8 mouse cellular contexts compared by ENCODE assay signal in the genomic region with DNA sequence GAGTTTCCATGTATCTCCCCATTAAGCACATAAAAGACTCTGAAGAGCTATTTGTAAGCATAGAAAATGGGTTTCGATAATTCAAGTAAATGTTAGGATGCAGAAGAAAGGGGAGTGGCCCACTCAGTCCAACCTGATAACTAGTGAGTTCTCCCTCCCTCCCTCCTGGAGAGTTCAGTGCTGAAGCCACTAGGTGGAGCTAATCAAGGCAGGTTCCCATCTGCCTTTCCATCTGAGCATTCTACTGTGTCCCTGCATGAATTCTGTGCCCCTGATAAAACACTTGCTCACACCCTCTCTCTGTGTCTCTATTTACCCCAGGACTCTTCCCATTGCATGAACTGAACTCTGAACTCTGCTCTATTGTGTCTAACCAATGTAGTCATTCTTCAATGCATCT. TPM values are rescaled to one million over a fixed set of nuclear protein-coding genes. Genes with fewer than 3 reads are reported as not detected.
DNase-seq lines count a peak whose midpoint lies in the region; ATAC-seq and TF ChIP-seq lines count a peak whose summit lies in the region.
"Had no signal": no experiment of that assay in that cellular context is flagged by ENCODE, and none has a peak within 500 bp of the region (broad histone marks: within the 10 kb centered on the region; RNA-seq: fewer than 3 reads in every experiment).

No protein-coding gene starts in this region.

- no peaks in the 10 kb centered on the region for H3K9me3 ChIP-seq in kidney, embryonic 16.5 days (ENCODE audit: low read length)
- no peaks in the 10 kb centered on the region for H3K9me3 ChIP-seq in E14TG2a.4 (ENCODE audit: low read length)
- H3K9me3 ChIP-seq in intestine, embryonic 15.5 days: no peaks in the 10 kb centered on the region
- H3K9me3 ChIP-seq: embryonic facial prominence, embryonic 15.5 days had no signal

- peak; percentile 50 for TF ChIP-seq CTCF in E14TG2a.4 (conservative IDR thresholded peaks at IDR 0.05; ENCODE audit: low read length)

- no peak; the same call in 1 of the 2 replicates for ATAC-seq in kidney, embryonic 16.5 days (ENCODE audit: low FRiP score, low TSS enrichment)
- peak; percentile 30; the same call in 1 of the 2 replicates for ATAC-seq in granulocyte monocyte progenitor cell, adult 5-6 weeks (replicated peaks; ENCODE audit: poor library complexity, severe bottlenecking)
- ATAC-seq in intestine, embryonic 15.5 days: no peak

- no peak overlapping the region for H3K9ac ChIP-seq in kidney, embryonic 16.5 days (replicated peaks; ENCODE audit: low read length)
- no peak overlapping the region for H3K9ac ChIP-seq in intestine, embryonic 15.5 days
- H3K9ac ChIP-seq: embryonic facial prominence, embryonic 15.5 days had no signal

- H3K27ac ChIP-seq in kidney, embryonic 16.5 days (ENCODE audit: low read length): no peak overlapping the region
- H3K27ac ChIP-seq in intestine, embryonic 15.5 days: no peak overlapping the region
- H3K27ac ChIP-seq: embryonic facial prominence, embryonic 15.5 days had no signal

- no peaks in the 10 kb centered on the region for H3K27me3 ChIP-seq in kidney, embryonic 16.5 days (ENCODE audit: insufficient read depth, low read length)
- no peaks in the 10 kb centered on the region for H3K27me3 ChIP-seq in E14TG2a.4 (ENCODE audit: insufficient read depth, low read length)
- H3K27me3 ChIP-seq in intestine, embryonic 15.5 days (replicated peaks): no peaks in the 10 kb centered on the region
- H3K27me3 ChIP-seq: embryonic facial prominence, embryonic 15.5 days had no signal

- H3K4me1 ChIP-seq in kidney, embryonic 16.5 days (ENCODE audit: insufficient read depth, low read length): no peaks in the 10 kb centered on the region
- H3K4me1 ChIP-seq in E14TG2a.4 (replicated peaks; ENCODE audit: low read depth, low read length): no peaks in the 10 kb centered on the region
- no peaks in the 10 kb centered on the region for H3K4me1 ChIP-seq in intestine, embryonic 15.5 days (replicated peaks)
- H3K4me1 ChIP-seq: embryonic facial prominence, embryonic 15.5 days had no signal

- no peaks in the 10 kb centered on the region for H3K36me3 ChIP-seq in kidney, embryonic 16.5 days (ENCODE audit: insufficient read depth, low read length)
- H3K36me3 ChIP-seq in E14TG2a.4 (ENCODE audit: insufficient read depth, low read length): no peaks in the 10 kb centered on the region
- no peaks in the 10 kb centered on the region for H3K36me3 ChIP-seq in intestine, embryonic 15.5 days
- H3K36me3 ChIP-seq: embryonic facial prominence, embryonic 15.5 days had no signal

- DNase-seq in kidney, adult 9 months: peak; percentile 3
- DNase-seq in 3T3-L1 (ENCODE audit: low read depth, low spot score): peak; percentile 38
- peak; percentile 11 for DNase-seq in thymus, postnatal 25 days

- no peak overlapping the region for H3K4me3 ChIP-seq in kidney, embryonic 16.5 days (ENCODE audit: low read length)
- no peak overlapping the region for H3K4me3 ChIP-seq in E14TG2a.4 (replicated peaks; ENCODE audit: low read length)
- no peak overlapping the region for H3K4me3 ChIP-seq in intestine, embryonic 15.5 days (replicated peaks)
- H3K4me3 ChIP-seq: embryonic facial prominence, embryonic 15.5 days had no signal

- no peak overlapping the region for H3K4me2 ChIP-seq in kidney, embryonic 16.5 days (replicated peaks; ENCODE audit: low read depth, low read length)
- H3K4me2 ChIP-seq in intestine, embryonic 15.5 days (replicated peaks): no peak overlapping the region
- H3K4me2 ChIP-seq: embryonic facial prominence, embryonic 15.5 days had no signal

- 46% methylated on average over 1 of the region's 1 CpGs for WGBS in kidney, embryonic 16.5 days
- WGBS in intestine, embryonic 15.5 days: 50% methylated on average over 1 of the region's 1 CpGs

RNA-seq across cellular contexts. Expression of a gene that starts 57.1 kb away (rescaled TPM):
- 0.28 TPM in 1 of 2 replicates, not detected in the other for polyA plus RNA-seq in kidney, embryonic 16.5 days (2015; fragmentation: Nextera tagmentation; extraction: Ambion mirVana)
- not detected in 2 replicates for total RNA-seq in granulocyte monocyte progenitor cell, adult 5-6 weeks (2014; fragmentation: Nextera tagmentation)
- total RNA-seq in granulocyte monocyte progenitor cell, adult 5-6 weeks (2017): not detected in 2 replicates
- polyA plus RNA-seq in intestine, embryonic 15.5 days (2015; fragmentation: Nextera tagmentation; extraction: Ambion mirVana): 0.34 TPM in 1 of 2 replicates, not detected in the other
